In genomic region chr11:98849196-98849894, GRCm38 (mm10) we compare ENCODE assay signal across 9 mouse cellular contexts. TPM values are rescaled to one million over a fixed set of nuclear protein-coding genes. Genes with fewer than 3 reads are reported as not detected.
DNase-seq lines count a peak whose midpoint lies in the region; ATAC-seq lines count a peak whose summit lies in the region.
"Had no signal": no experiment of that assay in that cellular context is flagged by ENCODE, and none has a peak within 500 bp of the region (broad histone marks: within the 10 kb centered on the region; RNA-seq: fewer than 3 reads in every experiment).

No protein-coding gene starts in this region.

- no peak overlapping the region for H3K9ac ChIP-seq in liver, embryonic 11.5 days (ENCODE audit: low read depth, low read length)
- no peak overlapping the region for H3K9ac ChIP-seq in limb, embryonic 15.5 days
- H3K9ac ChIP-seq: embryonic facial prominence, embryonic 15.5 days had no signal

- WGBS in liver, embryonic 11.5 days: 21% methylated on average over 19 of the region's 19 CpGs
- WGBS in limb, embryonic 15.5 days: 20% methylated on average over 19 of the region's 19 CpGs

- peak overlapping the region; percentile 30 for H3K4me2 ChIP-seq in liver, embryonic 11.5 days
- H3K4me2 ChIP-seq in limb, embryonic 15.5 days: no peak overlapping the region
- H3K4me2 ChIP-seq: embryonic facial prominence, embryonic 15.5 days had no signal

- H3K27me3 ChIP-seq in erythroblast, embryonic 14.5 days (ENCODE audit: control insufficient read depth): peaks cover 27% of the 10 kb centered on the region
- peaks cover 11% of the 10 kb centered on the region; the same call in 1 of the 2 replicates for H3K27me3 ChIP-seq in liver, embryonic 11.5 days (replicated peaks; ENCODE audit: control insufficient read depth, insufficient read depth, low read length)
- H3K27me3 ChIP-seq in limb, embryonic 15.5 days: no peaks in the 10 kb centered on the region
- H3K27me3 ChIP-seq: embryonic facial prominence, embryonic 15.5 days had no signal

- H3K27ac ChIP-seq in liver, embryonic 11.5 days (ENCODE audit: low read depth, low read length): no peak overlapping the region
- peak overlapping the region; percentile 17; the same call in 1 of the 2 replicates for H3K27ac ChIP-seq in limb, embryonic 15.5 days
- H3K27ac ChIP-seq: embryonic facial prominence, embryonic 15.5 days had no signal

- DNase-seq in liver, embryonic 11.5 days (ENCODE audit: low spot score): no peak
- DNase-seq in liver: no peak
- peak; percentile 54 for DNase-seq in retina, postnatal 1 day
- DNase-seq in right cerebral cortex, postnatal 4 days: no peak
- DNase-seq in layer of hippocampus, adult 11-12 months (ENCODE audit: low spot score): no peak

- H3K4me3 ChIP-seq in erythroblast, embryonic 14.5 days (replicated peaks): peak overlapping the region; percentile 15
- no peak overlapping the region for H3K4me3 ChIP-seq in liver, embryonic 11.5 days (ENCODE audit: low read depth, low read length)
- H3K4me3 ChIP-seq in limb, embryonic 15.5 days: no peak overlapping the region
- H3K4me3 ChIP-seq: embryonic facial prominence, embryonic 15.5 days had no signal

- H3K4me1 ChIP-seq in erythroblast, embryonic 14.5 days (ENCODE audit: control insufficient read depth): peaks cover 10% of the 10 kb centered on the region
- peaks cover 5% of the 10 kb centered on the region; the same call in 1 of the 2 replicates for H3K4me1 ChIP-seq in liver, embryonic 11.5 days (replicated peaks; ENCODE audit: control insufficient read depth, insufficient read depth, low read length)
- peaks cover 40% of the 10 kb centered on the region for H3K4me1 ChIP-seq in limb, embryonic 15.5 days

- H3K9me3 ChIP-seq in erythroblast, embryonic 14.5 days (ENCODE audit: control insufficient read depth, low read length): no peaks in the 10 kb centered on the region
- H3K9me3 ChIP-seq in liver, embryonic 11.5 days (ENCODE audit: control insufficient read depth, low read length): no peaks in the 10 kb centered on the region
- H3K9me3 ChIP-seq in limb, embryonic 15.5 days: no peaks in the 10 kb centered on the region
- H3K9me3 ChIP-seq: embryonic facial prominence, embryonic 15.5 days had no signal

- H3K36me3 ChIP-seq in erythroblast, embryonic 14.5 days (ENCODE audit: control insufficient read depth): no peaks in the 10 kb centered on the region
- no peaks in the 10 kb centered on the region for H3K36me3 ChIP-seq in liver, embryonic 11.5 days (ENCODE audit: control insufficient read depth, insufficient read depth, low read length)
- peaks cover 13% of the 10 kb centered on the region; the same call in 1 of the 2 replicates for H3K36me3 ChIP-seq in limb, embryonic 15.5 days

- ATAC-seq in erythroblast, adult 5-6 weeks (replicated peaks; ENCODE audit: low FRiP score, poor library complexity, severe bottlenecking): no peak
- peak; percentile 44 for ATAC-seq in liver, embryonic 11.5 days (replicated peaks; ENCODE audit: low FRiP score)
- ATAC-seq in limb, embryonic 15.5 days (ENCODE audit: insufficient number of reproducible peaks, low FRiP score, low TSS enrichment, low read depth): peak; percentile 9; the same call in 1 of the 2 replicates

RNA-seq across cellular contexts. Expression of gene Rapgefl1, which starts 12.8 kb away (rescaled TPM):
- not detected in 2 replicates for polyA plus RNA-seq in erythroblast, embryonic 14.5 days (2012)
- not detected in 2 replicates for total RNA-seq in erythroblast, adult 5-6 weeks (2015; ENCODE audit: low replicate concordance)
- total RNA-seq in erythroblast, adult 5-6 weeks (2017; ENCODE audit: low replicate concordance): 0.42 TPM in 1 of 2 replicates, not detected in the other
- polyA plus RNA-seq in liver, embryonic 11.5 days (2014; fragmentation: Nextera tagmentation; extraction: Ambion mirVana): 0.39 and 0.55 TPM in 2 replicates
- 11.1 TPM in 2 replicates for polyA plus RNA-seq in limb, embryonic 15.5 days (2015; fragmentation: Nextera tagmentation; extraction: Ambion mirVana)

RNA-seq across cellular contexts. Expression of gene Wipf2, which starts 14.1 kb away (rescaled TPM):
- 0.81 TPM in 2 replicates for polyA plus RNA-seq in erythroblast, embryonic 14.5 days (2012)
- 9.4 and 21.7 TPM in 2 replicates for total RNA-seq in erythroblast, adult 5-6 weeks (2015; ENCODE audit: low replicate concordance)
- 6.4 and 8.2 TPM in 2 replicates for total RNA-seq in erythroblast, adult 5-6 weeks (2017; ENCODE audit: low replicate concordance)
- 3.8 and 4.7 TPM in 2 replicates for polyA plus RNA-seq in liver, embryonic 11.5 days (2014; fragmentation: Nextera tagmentation; extraction: Ambion mirVana)
- 4.1 and 4.2 TPM in 2 replicates for polyA plus RNA-seq in limb, embryonic 15.5 days (2015; fragmentation: Nextera tagmentation; extraction: Ambion mirVana)

RNA-seq across cellular contexts. Expression of gene Casc3, which starts 44.6 kb away (rescaled TPM):
- polyA plus RNA-seq in erythroblast, embryonic 14.5 days (2012): 2.6 and 3.3 TPM in 2 replicates
- total RNA-seq in erythroblast, adult 5-6 weeks (2015; ENCODE audit: low replicate concordance): 20.0 and 23.6 TPM in 2 replicates
- total RNA-seq in erythroblast, adult 5-6 weeks (2017; ENCODE audit: low replicate concordance): 15.7 and 26.5 TPM in 2 replicates
- 34.8 and 35.6 TPM in 2 replicates for polyA plus RNA-seq in liver, embryonic 11.5 days (2014; fragmentation: Nextera tagmentation; extraction: Ambion mirVana)
- polyA plus RNA-seq in limb, embryonic 15.5 days (2015; fragmentation: Nextera tagmentation; extraction: Ambion mirVana): 30.0 and 32.5 TPM in 2 replicates

RNA-seq across cellular contexts. Expression of gene Msl1, which starts 54.0 kb away (rescaled TPM):
- 2.7 TPM in 2 replicates for polyA plus RNA-seq in erythroblast, embryonic 14.5 days (2012)
- total RNA-seq in erythroblast, adult 5-6 weeks (2015; ENCODE audit: low replicate concordance): 30.3 and 42.7 TPM in 2 replicates
- 26.1 and 26.3 TPM in 2 replicates for total RNA-seq in erythroblast, adult 5-6 weeks (2017; ENCODE audit: low replicate concordance)
- polyA plus RNA-seq in liver, embryonic 11.5 days (2014; fragmentation: Nextera tagmentation; extraction: Ambion mirVana): 14.8 and 17.7 TPM in 2 replicates
- 22.9 and 25.8 TPM in 2 replicates for polyA plus RNA-seq in limb, embryonic 15.5 days (2015; fragmentation: Nextera tagmentation; extraction: Ambion mirVana)

RNA-seq across cellular contexts. Expression of gene Cdc6, which starts 58.3 kb away (rescaled TPM):
- polyA plus RNA-seq in erythroblast, embryonic 14.5 days (2012): 0.76 and 0.82 TPM in 2 replicates
- 20.0 and 20.1 TPM in 2 replicates for total RNA-seq in erythroblast, adult 5-6 weeks (2015; ENCODE audit: low replicate concordance)
- 46.7 and 54.2 TPM in 2 replicates for total RNA-seq in erythroblast, adult 5-6 weeks (2017; ENCODE audit: low replicate concordance)
- polyA plus RNA-seq in liver, embryonic 11.5 days (2014; fragmentation: Nextera tagmentation; extraction: Ambion mirVana): 96.3 and 114 TPM in 2 replicates
- polyA plus RNA-seq in limb, embryonic 15.5 days (2015; fragmentation: Nextera tagmentation; extraction: Ambion mirVana): 23.2 and 24.1 TPM in 2 replicates
